Mouse (Mus musculus): ENCODE results near the gene Agrp. TPM values are rescaled to one million over a fixed set of nuclear protein-coding genes. Genes with fewer than 3 reads are reported as not detected.
A peak's percentile ranks its signal among the peaks of the same experiment; 100 is the strongest.
"Not testable (repeated sequence)": the region's sequence is repeated elsewhere in the genome, so short reads cannot be mapped to it uniquely, and the experiment has no call there.

The Agrp gene
- polyA plus RNA-seq, 2 experiments from 2014 or later: 0.99 to 2.3 TPM

- ATAC-seq: peak; percentile 63
These were observed 14.7 kb downstream of the Agrp start for GRCm38 (mm10) chr8:105622421-105622920.

- no peak for ATAC-seq
These were observed 15.4 kb downstream of the Agrp start for GRCm38 (mm10) chr8:105621841-105622240.

- ATAC-seq: no peak
These were observed 16.1 kb downstream of the Agrp start for GRCm38 (mm10) chr8:105620946-105621720.

GRCm38 (mm10) chr8:105620211-105620610 is 17.0 kb downstream of the Agrp start:
- no peak for ATAC-seq

GRCm38 (mm10) chr8:105618892-105619591 is 18.2 kb downstream of the Agrp start:
- no peak for ATAC-seq

- no peak for ATAC-seq
These were observed 18.9 kb downstream of the Agrp start for GRCm38 (mm10) chr8:105618279-105618634.

GRCm38 (mm10) chr8:105617451-105618278 is 19.5 kb downstream of the Agrp start:
- ATAC-seq: no peak

- ATAC-seq: no peak
These were observed 21.3 kb downstream of the Agrp start for GRCm38 (mm10) chr8:105615942-105616341.

- ATAC-seq: peak; percentile 76
These were observed 23.2 kb downstream of the Agrp start for GRCm38 (mm10) chr8:105613830-105614511.

- ATAC-seq: peak; percentile 12
These were observed 24.2 kb downstream of the Agrp start for GRCm38 (mm10) chr8:105613037-105613436.

- ATAC-seq: no peak
These were observed 25.4 kb downstream of the Agrp start for GRCm38 (mm10) chr8:105611836-105612235.

GRCm38 (mm10) chr8:105609771-105610170 is 27.4 kb downstream of the Agrp start:
- ATAC-seq: no peak

GRCm38 (mm10) chr8:105609355-105609754 is 27.8 kb downstream of the Agrp start:
- ATAC-seq: no peak

- ATAC-seq: no peak
These were observed 29.5 kb downstream of the Agrp start for GRCm38 (mm10) chr8:105607684-105608083.

GRCm38 (mm10) chr8:105607062-105607461 is 30.1 kb downstream of the Agrp start:
- ATAC-seq: no peak

- peak; percentile 28 for ATAC-seq
These were observed 30.8 kb downstream of the Agrp start for GRCm38 (mm10) chr8:105606189-105607023.

- ATAC-seq: peak; percentile 50
These were observed 31.6 kb downstream of the Agrp start for GRCm38 (mm10) chr8:105605491-105606188.

GRCm38 (mm10) chr8:105604804-105605381 is 32.3 kb downstream of the Agrp start, which contains the start of gene Ripor1:
Gene Ripor1, plus strand, starts transcription at chr8:105605255.
- ATAC-seq: peak; percentile 76

- ATAC-seq: not testable (repeated sequence)
These were observed 34.7 kb downstream of the Agrp start for GRCm38 (mm10) chr8:105602540-105602939.

GRCm38 (mm10) chr8:105601301-105601700 is 35.9 kb downstream of the Agrp start:
- no peak for ATAC-seq

Measured in CD4-positive, CD25-positive, alpha-beta regulatory T cell, adult 4 months (primary cell).